Mouse (Mus musculus) stomach, postnatal 0 days (tissue): Measurements from ENCODE around the gene Rras2. TPM values are rescaled to one million over a fixed set of nuclear protein-coding genes. Genes with fewer than 3 reads are reported as not detected.

Experiments used
- ATAC-seq: fragments of 200-750 bp; cut with Nextera tagmentation; 2 replicates; pipeline ENCODE4 v1.8.0; 2017; ENCODE audit not compliant: low FRiP score, low TSS enrichment
- DNase-seq: peaks from one replicate; pipeline ENCODE4 v3.0.0-alpha.2; 2016; ENCODE audit warnings: low spot score
- H3K27ac ChIP-seq: fragments of 300-500 bp; sonication (generic); replicated peaks from 2 replicates; pipeline ENCODE4 v1.5.1; 2014; ENCODE audit warnings: mild to moderate bottlenecking, control low read depth
- H3K27me3 ChIP-seq: fragments of 300-500 bp; sonication (generic); 2 replicates; pipeline ENCODE4 v1.6.1; 2014; ENCODE audit warnings: low read length; ENCODE audit not compliant: control insufficient read depth, insufficient read depth
- H3K36me3 ChIP-seq: fragments of 300-500 bp; sonication (generic); 2 replicates; pipeline ENCODE4 v1.6.1; 2014; ENCODE audit warnings: low read length, mixed read lengths; ENCODE audit not compliant: control insufficient read depth, insufficient read depth
- H3K4me1 ChIP-seq: fragments of 300-500 bp; sonication (generic); replicated peaks from 2 replicates; pipeline ENCODE4 v1.6.1; 2014; ENCODE audit warnings: antibody characterized with exemption; ENCODE audit not compliant: control insufficient read depth, insufficient read depth
- H3K4me2 ChIP-seq: fragments of 300-500 bp; sonication (generic); replicated peaks from 2 replicates; pipeline ENCODE4 v1.6.1; 2014; ENCODE audit warnings: low read depth, mild to moderate bottlenecking, control low read depth, moderate library complexity
- H3K4me3 ChIP-seq: fragments of 300-500 bp; sonication (generic); 2 replicates; pipeline ENCODE4 v1.5.1; 2014; ENCODE audit warnings: low read depth, low read length, control low read depth
- H3K9ac ChIP-seq: fragments of 300-500 bp; sonication (generic); 2 replicates; pipeline ENCODE4 v1.6.1; 2014; ENCODE audit warnings: mild to moderate bottlenecking, low read length, control low read depth, mixed read lengths
- H3K9me3 ChIP-seq: fragments of 300-500 bp; sonication (generic); 2 replicates; pipeline ENCODE4 v1.6.1; 2016; ENCODE audit warnings: low read length; ENCODE audit not compliant: control insufficient read depth
- CTCF ChIP-seq: IDR thresholded peaks from 2 replicates; pipeline ENCODE4 v1.5.1; 2016; ENCODE audit warnings: antibody characterized with exemption, low read depth, mild to moderate bottlenecking, moderate library complexity
- EP300 ChIP-seq: optimal IDR thresholded peaks from 2 replicates; pipeline ENCODE3; 2016; ENCODE audit warnings: antibody characterized with exemption
- WGBS: fragments of 180-500 bp; shearing (Covaris S2); extraction: QIAGEN DNeasy Blood & Tissue Kit; methylation state at CpG from one replicate; pipeline ENCODE4 v1.1.7; 2014; 5-methylcytosine and 5-hydroxymethylcytosine counted together
- polyA plus RNA-seq: library from polyadenylated mRNA; unstranded; fragments of >200 nt; fragmentation: Nextera tagmentation; extraction: Ambion mirVana; gene quantifications from 2 replicates; pipeline ENCODE4 v1.2.1, GENCODE M21; 2015

Gene Rras2
- polyA plus RNA-seq, 1 experiment from 2014 or later, result 26.2 TPM

- TF ChIP-seq CTCF (no peak), EP300 (no peak)
- Histone ChIP-seq H3K27me3 (no peaks in the 10 kb centered on the region), H3K4me1 (no peaks in the 10 kb centered on the region), H3K27ac (no peak overlapping the region), H3K9me3 (no peaks in the 10 kb centered on the region), H3K4me3 (no peak overlapping the region), H3K36me3 (no peaks in the 10 kb centered on the region), H3K9ac (no peak overlapping the region), H3K4me2 (no peak overlapping the region)
- WGBS, result 94% methylated on average over 5 of the region's 5 CpGs
- ATAC-seq (no peak), DNase-seq (no peak)
These were observed 33.6 kb upstream of the Rras2 start for GRCm38 (mm10) chr7:114151036-114151780.

DNA sequence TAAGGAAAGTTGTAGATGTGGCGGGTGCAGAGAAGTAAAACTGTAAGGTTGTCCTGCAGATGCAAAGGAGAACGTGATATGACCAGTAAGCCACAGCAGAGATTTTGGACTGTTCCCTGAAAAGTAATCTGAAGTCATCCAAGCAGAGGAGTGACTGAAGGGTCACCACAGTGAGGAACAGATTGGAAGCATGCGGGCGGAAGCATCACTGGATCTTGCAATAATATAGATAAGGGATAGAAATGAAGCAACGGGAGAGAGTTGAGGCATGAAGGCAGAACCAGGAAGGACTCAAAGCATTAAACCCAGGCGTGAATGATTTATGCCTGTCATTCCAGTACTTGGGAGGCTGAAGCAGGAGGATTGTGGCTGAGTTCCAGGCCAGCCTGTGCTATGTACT lies 32.0 kb upstream of the Rras2 start:
- Histone ChIP-seq H3K27ac (no peak overlapping the region), H3K27me3 (no peaks in the 10 kb centered on the region), H3K9ac (no peak overlapping the region), H3K36me3 (no peaks in the 10 kb centered on the region), H3K4me1 (no peaks in the 10 kb centered on the region), H3K9me3 (no peaks in the 10 kb centered on the region), H3K4me3 (no peak overlapping the region), H3K4me2 (no peak overlapping the region)
- WGBS, result 76% methylated on average over 6 of the region's 6 CpGs
- no peak for DNase-seq
- ATAC-seq, result no peak
- TF ChIP-seq CTCF, result no peak
- TF ChIP-seq EP300, result no peak

DNA sequence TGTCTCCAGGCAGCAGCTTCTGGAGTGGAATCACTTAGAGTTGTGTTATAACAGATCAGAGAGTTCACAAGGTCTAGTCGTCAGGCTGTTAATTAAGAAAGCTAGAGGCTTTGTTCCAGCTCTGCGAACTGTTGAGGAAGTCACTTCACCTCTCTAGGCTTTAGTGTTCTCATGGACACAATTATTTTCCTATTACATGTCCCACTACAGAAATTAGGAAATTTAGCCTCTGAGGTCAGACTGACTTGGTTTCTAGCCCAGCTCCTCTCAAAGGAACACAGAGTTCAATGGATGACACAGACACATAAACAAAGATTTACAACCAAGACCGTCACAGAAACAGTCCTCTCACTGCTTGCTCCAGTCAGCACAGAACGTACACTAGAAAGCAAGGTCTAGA lies 31.6 kb upstream of the Rras2 start:
- H3K9me3 ChIP-seq, result no peaks in the 10 kb centered on the region
- no peaks in the 10 kb centered on the region for H3K27me3 ChIP-seq
- H3K9ac ChIP-seq, result no peak overlapping the region
- DNase-seq, result no peak
- no peaks in the 10 kb centered on the region for H3K36me3 ChIP-seq
- no peak overlapping the region for H3K4me3 ChIP-seq
- 45% methylated on average over 4 of the region's 4 CpGs for WGBS
- no peak overlapping the region for H3K27ac ChIP-seq
- H3K4me1 ChIP-seq, result no peaks in the 10 kb centered on the region
- TF ChIP-seq EP300, result no peak
- no peak for TF ChIP-seq CTCF
- ATAC-seq, result peak; percentile 47; the same call in 1 of the 2 replicates
- H3K4me2 ChIP-seq, result no peak overlapping the region

DNA sequence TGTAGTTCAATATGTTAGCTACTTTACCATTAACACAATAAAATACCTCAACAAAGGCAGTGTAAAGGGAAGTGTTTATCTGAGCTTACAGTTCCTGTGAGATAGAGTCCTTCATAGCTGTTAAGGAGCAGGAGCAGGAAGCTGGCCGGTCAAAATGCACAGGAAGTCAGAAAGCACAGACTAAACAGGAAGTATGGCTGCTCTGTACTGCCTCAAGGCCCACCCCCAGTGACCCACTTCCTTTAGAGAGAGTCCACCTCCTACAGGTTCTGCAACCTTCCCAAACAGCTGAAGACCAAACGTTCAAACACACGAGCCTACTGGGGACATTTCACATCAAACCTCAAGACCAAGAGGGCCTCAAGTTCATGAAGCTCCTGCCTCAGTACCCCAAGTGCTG lies 28.3 kb upstream of the Rras2 start:
- Histone ChIP-seq H3K36me3 (no peaks in the 10 kb centered on the region), H3K4me3 (no peak overlapping the region), H3K4me2 (no peak overlapping the region), H3K4me1 (no peaks in the 10 kb centered on the region), H3K9me3 (no peaks in the 10 kb centered on the region), H3K27me3 (no peaks in the 10 kb centered on the region), H3K9ac (no peak overlapping the region), H3K27ac (no peak overlapping the region)
- ATAC-seq, result no peak
- 65% methylated on average over 3 of the region's 3 CpGs for WGBS
- no peak for DNase-seq
- no peak for TF ChIP-seq EP300
- TF ChIP-seq CTCF, result no peak

DNA sequence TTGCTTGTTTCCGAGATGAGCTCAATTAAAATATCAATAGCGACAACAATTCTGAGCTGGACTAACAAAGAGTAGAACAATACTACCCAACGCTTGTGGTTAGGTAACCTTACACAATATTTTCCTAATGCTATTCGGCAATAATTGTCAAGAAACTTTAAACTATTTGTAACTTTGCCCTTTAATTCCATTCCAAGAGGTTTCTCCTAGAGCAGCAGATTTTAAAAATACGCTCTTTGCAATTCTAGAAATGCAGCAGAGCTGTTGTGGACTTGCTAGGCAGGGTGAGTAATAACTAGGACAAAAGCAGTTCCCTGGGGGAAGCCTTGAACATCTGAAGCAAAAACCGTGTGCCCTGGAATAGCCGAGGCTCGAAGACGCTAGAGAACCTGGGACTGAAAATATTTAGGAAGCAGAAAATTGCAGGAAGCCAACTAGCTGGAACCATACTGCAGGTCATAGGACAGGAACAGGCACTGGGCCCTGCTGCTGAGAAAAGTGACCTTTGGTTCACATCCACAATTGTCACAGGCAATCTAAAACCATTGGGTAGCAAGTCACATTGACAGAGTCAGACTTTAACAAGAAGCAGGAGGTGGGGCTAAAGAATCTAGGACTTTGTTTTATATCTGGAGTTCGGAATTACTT lies 24.7 kb upstream of the Rras2 start:
- ATAC-seq (no peak), DNase-seq (no peak)
- no peaks in the 10 kb centered on the region for H3K27me3 ChIP-seq
- H3K9ac ChIP-seq, result no peak overlapping the region
- H3K36me3 ChIP-seq, result no peaks in the 10 kb centered on the region
- 67% methylated on average over 10 of the region's 10 CpGs for WGBS
- H3K4me1 ChIP-seq, result no peaks in the 10 kb centered on the region
- H3K4me3 ChIP-seq, result no peak overlapping the region
- no peaks in the 10 kb centered on the region for H3K9me3 ChIP-seq
- TF ChIP-seq EP300 (no peak), CTCF (no peak)
- H3K4me2 ChIP-seq, result no peak overlapping the region
- no peak overlapping the region for H3K27ac ChIP-seq

GRCm38 (mm10) chr7:114140026-114140425 lies 22.4 kb upstream of the Rras2 start:
- Histone ChIP-seq H3K9ac (no peak overlapping the region), H3K4me3 (no peak overlapping the region), H3K36me3 (no peaks in the 10 kb centered on the region), H3K4me2 (no peak overlapping the region), H3K9me3 (no peaks in the 10 kb centered on the region), H3K27me3 (no peaks in the 10 kb centered on the region), H3K4me1 (no peaks in the 10 kb centered on the region), H3K27ac (no peak overlapping the region)
- 78% methylated on average over 7 of the region's 7 CpGs for WGBS
- no peak for TF ChIP-seq EP300
- no peak for TF ChIP-seq CTCF
- ATAC-seq (no peak), DNase-seq (no peak)
